Mouse (Mus musculus): ENCODE measurements around the gene Zscan22. TPM values are rescaled to one million over a fixed set of nuclear protein-coding genes. Genes with fewer than 3 reads are reported as not detected.

Zscan22 gene
- polyA plus RNA-seq, 1 experiment from 2014 or later = 10.9 TPM

Other genes with a start within 250 kb of the Zscan22 start
- not detected in 2 replicates for gene Vmn2r55, start 212.8 kb upstream of the Zscan22 start, polyA plus RNA-seq (2016; fragmentation: Nextera tagmentation; extraction: Ambion mirVana)
- gene Vmn2r56, start 162.8 kb upstream of the Zscan22 start, polyA plus RNA-seq (2016; fragmentation: Nextera tagmentation; extraction: Ambion mirVana) = not detected in 2 replicates
- 10.4 and 12.0 TPM in 2 replicates for gene Zscan18, start 94.2 kb upstream of the Zscan22 start, polyA plus RNA-seq (2016; fragmentation: Nextera tagmentation; extraction: Ambion mirVana)
- 11.9 and 12.2 TPM in 2 replicates for gene Zfp329, start 79.0 kb upstream of the Zscan22 start, polyA plus RNA-seq (2016; fragmentation: Nextera tagmentation; extraction: Ambion mirVana)
- 22.9 and 23.1 TPM in 2 replicates for gene Zfp110, start 63.1 kb upstream of the Zscan22 start, polyA plus RNA-seq (2016; fragmentation: Nextera tagmentation; extraction: Ambion mirVana)
- gene Zfp128, start 16.6 kb upstream of the Zscan22 start, polyA plus RNA-seq (2016; fragmentation: Nextera tagmentation; extraction: Ambion mirVana) = 3.0 and 3.2 TPM in 2 replicates
- gene Rps5, start 24.5 kb downstream of the Zscan22 start, polyA plus RNA-seq (2016; fragmentation: Nextera tagmentation; extraction: Ambion mirVana) = 456 and 474 TPM in 2 replicates
- 0.95 and 1.1 TPM in 2 replicates for gene Rnf225, start 29.6 kb downstream of the Zscan22 start, polyA plus RNA-seq (2016; fragmentation: Nextera tagmentation; extraction: Ambion mirVana)
- gene Zfp324, start 68.0 kb downstream of the Zscan22 start, polyA plus RNA-seq (2016; fragmentation: Nextera tagmentation; extraction: Ambion mirVana) = 7.8 and 8.0 TPM in 2 replicates
- 6.4 and 7.2 TPM in 2 replicates for gene Zfp446, start 80.0 kb downstream of the Zscan22 start, polyA plus RNA-seq (2016; fragmentation: Nextera tagmentation; extraction: Ambion mirVana)
- gene Slc27a5, start 100.4 kb downstream of the Zscan22 start, polyA plus RNA-seq (2016; fragmentation: Nextera tagmentation; extraction: Ambion mirVana) = 0.22 TPM in 1 of 2 replicates, not detected in the other
- gene Trim28, start 101.3 kb downstream of the Zscan22 start, polyA plus RNA-seq (2016; fragmentation: Nextera tagmentation; extraction: Ambion mirVana) = 221 and 228 TPM in 2 replicates
- gene Zbtb45, start 112.2 kb downstream of the Zscan22 start, polyA plus RNA-seq (2016; fragmentation: Nextera tagmentation; extraction: Ambion mirVana) = 16.2 and 18.7 TPM in 2 replicates
- 127 and 131 TPM in 2 replicates for gene Chmp2a, start 137.0 kb downstream of the Zscan22 start, polyA plus RNA-seq (2016; fragmentation: Nextera tagmentation; extraction: Ambion mirVana)
- 160 and 170 TPM in 2 replicates for gene Ube2m, start 140.5 kb downstream of the Zscan22 start, polyA plus RNA-seq (2016; fragmentation: Nextera tagmentation; extraction: Ambion mirVana)
- 2.0 and 2.3 TPM in 2 replicates for gene Mzf1, start 156.9 kb downstream of the Zscan22 start, polyA plus RNA-seq (2016; fragmentation: Nextera tagmentation; extraction: Ambion mirVana)
- not detected in 2 replicates for gene Vmn1r85, start 197.4 kb downstream of the Zscan22 start, polyA plus RNA-seq (2016; fragmentation: Nextera tagmentation; extraction: Ambion mirVana)
- gene Vmn1r86, start 222.1 kb downstream of the Zscan22 start, polyA plus RNA-seq (2016; fragmentation: Nextera tagmentation; extraction: Ambion mirVana) = not detected in 2 replicates
- not detected in 2 replicates for gene Vmn1r87, start 242.3 kb downstream of the Zscan22 start, polyA plus RNA-seq (2016; fragmentation: Nextera tagmentation; extraction: Ambion mirVana)

All from heart, embryonic 12.5 days (tissue).